Mouse (Mus musculus): ENCODE data around the gene B4galnt2.

DNA sequence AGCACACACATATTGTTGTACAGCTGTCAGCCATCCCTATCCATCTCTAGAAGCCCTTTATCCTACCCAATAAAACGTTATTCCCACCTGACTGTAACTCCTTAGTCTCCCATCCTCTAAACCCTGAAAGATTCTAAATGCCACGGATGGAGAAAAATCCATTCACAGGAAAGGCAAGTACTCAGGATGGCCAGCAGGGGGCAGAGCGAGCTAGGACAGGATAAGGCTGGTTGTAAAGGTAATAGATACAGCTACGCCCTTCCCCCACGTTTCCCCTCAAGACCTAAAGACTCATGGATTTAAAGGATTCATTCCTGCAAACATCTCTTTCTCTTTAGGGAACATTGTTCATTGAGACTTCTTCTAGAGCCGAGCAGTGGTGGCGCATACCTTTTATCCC is 38.4 kb downstream of the B4galnt2 start:
- TF ChIP-seq CTCF (IDR thresholded peaks at IDR 0.05; ENCODE audit: extremely low read depth, insufficient read depth, low read length) (peak; percentile 79), POLR2A (IDR thresholded peaks at IDR 0.05; ENCODE audit: extremely low read depth, insufficient read depth, low read length) (no peak)

All from cortical plate, adult 2 months (tissue).